Mouse (Mus musculus): Measurements from ENCODE around the gene Crebrf. TPM values are rescaled to one million over a fixed set of nuclear protein-coding genes. Genes with fewer than 3 reads are reported as not detected.

Crebrf gene
- total and polyA plus RNA-seq, 3 experiments = 1.3 to 3.8 TPM; not detected in 1

DNA sequence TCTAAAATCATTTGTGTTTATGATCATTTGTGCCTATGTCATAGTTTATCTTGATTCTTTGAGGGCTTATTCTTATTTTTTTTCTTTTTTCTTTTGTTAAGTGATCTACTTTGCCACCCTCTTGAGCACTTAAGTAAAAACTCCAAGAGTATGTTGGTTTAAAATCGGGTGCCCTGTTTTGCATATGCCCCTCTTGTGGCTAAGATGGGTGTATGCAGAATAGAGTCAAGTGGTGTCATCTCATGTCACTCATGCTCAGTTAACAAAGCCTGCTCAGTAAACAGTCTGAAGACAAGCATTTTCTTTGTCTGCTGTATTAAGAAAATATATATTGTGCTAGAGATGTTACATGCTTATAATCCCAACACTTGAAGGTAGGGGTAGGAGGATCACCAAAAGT is 27.8 kb downstream of the Crebrf start:
- Histone ChIP-seq H3K9me3 (replicated peaks; ENCODE audit: insufficient read depth, low read length) (no peaks in the 10 kb centered on the region), H3K27me3 (ENCODE audit: control insufficient read depth in 1 of 2, insufficient read depth in 2 of 2, low read length in 2 of 2) (no peaks in the 10 kb centered on the region), H3K36me3 (ENCODE audit: control insufficient read depth in 1 of 2, insufficient read depth in 2 of 2, low read length in 2 of 2) (no peaks in the 10 kb centered on the region), H3K4me1 (ENCODE audit: control insufficient read depth in 1 of 2, insufficient read depth in 2 of 2, low read length in 2 of 2) (no peaks in the 10 kb centered on the region), H3K9ac (ENCODE audit: control insufficient read depth, low read depth, low read length, poor library complexity, severe bottlenecking) (no peak overlapping the region), H3K79me2 (ENCODE audit: control insufficient read depth, insufficient read depth, low read length, poor library complexity) (no peaks in the 10 kb centered on the region), H3K4me3 (ENCODE audit: control insufficient read depth in 1 of 2, insufficient read depth in 1 of 2, low read depth in 2 of 2, low read length in 2 of 2) (no peak overlapping the region), H3K27ac (ENCODE audit: control insufficient read depth, low read depth, low read length) (no peak overlapping the region)
- no peak for DNase-seq (ENCODE audit: low read depth, low spot score)
- no peak for TF ChIP-seq TCF12 (IDR thresholded peaks at IDR 0.05; ENCODE audit: low read depth, low read length)
- TF ChIP-seq MYB (IDR thresholded peaks at IDR 0.05; ENCODE audit: low read depth, low read length) = no peak
- no peak for TF ChIP-seq CHD2 (IDR thresholded peaks at IDR 0.05; ENCODE audit: low read length)
- TF ChIP-seq EP300 (IDR thresholded peaks at IDR 0.05; ENCODE audit: low read depth in 1 of 2, low read length in 2 of 2) = no peak
- TF ChIP-seq MYC (IDR thresholded peaks at IDR 0.05; ENCODE audit: low read depth, low read length) = no peak
- TF ChIP-seq ZC3H11A (IDR thresholded peaks at IDR 0.05; ENCODE audit: low read depth, low read length) = no peak
- TF ChIP-seq TBP (IDR thresholded peaks at IDR 0.05; ENCODE audit: low read depth, low read length) = no peak
- no peak for TF ChIP-seq ZKSCAN1 (IDR thresholded peaks at IDR 0.05; ENCODE audit: low read depth, low read length)
- TF ChIP-seq ZMIZ1 (IDR thresholded peaks at IDR 0.05; ENCODE audit: low read depth, low read length) = no peak
- no peak for TF ChIP-seq MAZ (IDR thresholded peaks at IDR 0.05; ENCODE audit: low read depth, low read length)
- no peak for TF ChIP-seq E2F4 (IDR thresholded peaks at IDR 0.05; ENCODE audit: borderline replicate concordance, low read depth, low read length)
- TF ChIP-seq BHLHE40 (IDR thresholded peaks at IDR 0.05; ENCODE audit: borderline replicate concordance, low read depth, low read length) = no peak

- Histone ChIP-seq H3K79me2 (ENCODE audit: control insufficient read depth, insufficient read depth, low read length, poor library complexity) (no peaks in the 10 kb centered on the region), H3K27ac (ENCODE audit: control insufficient read depth, low read depth, low read length) (no peak overlapping the region), H3K9ac (ENCODE audit: control insufficient read depth, low read depth, low read length, poor library complexity, severe bottlenecking) (no peak overlapping the region), H3K4me3 (ENCODE audit: control insufficient read depth in 1 of 2, insufficient read depth in 1 of 2, low read depth in 2 of 2, low read length in 2 of 2) (no peak overlapping the region), H3K27me3 (ENCODE audit: control insufficient read depth in 1 of 2, insufficient read depth in 2 of 2, low read length in 2 of 2) (no peaks in the 10 kb centered on the region), H3K36me3 (ENCODE audit: control insufficient read depth in 1 of 2, insufficient read depth in 2 of 2, low read length in 2 of 2) (peaks cover 0 to 4% of the 10 kb centered on the region in 2 experiments; a peak in 1 of 4 replicates), H3K4me1 (ENCODE audit: control insufficient read depth in 1 of 2, insufficient read depth in 2 of 2, low read length in 2 of 2) (no peaks in the 10 kb centered on the region; a peak in 1 of 4 replicates), H3K9me3 (replicated peaks; ENCODE audit: insufficient read depth, low read length) (no peaks in the 10 kb centered on the region)
- TF ChIP-seq GATA1 (IDR thresholded peaks at IDR 0.05; ENCODE audit: low read depth, low read length) = peak; percentile 37; the same call in 1 of the 2 replicates
- no peak for TF ChIP-seq POLR2AphosphoS5 (IDR thresholded peaks at IDR 0.05; ENCODE audit: borderline replicate concordance, low read depth, low read length)
- peak; percentile 27 for DNase-seq (ENCODE audit: low read depth, low spot score)
These were observed 34.5 kb downstream of the Crebrf start for GRCm38 (mm10) chr17:26749975-26750374.

DNA sequence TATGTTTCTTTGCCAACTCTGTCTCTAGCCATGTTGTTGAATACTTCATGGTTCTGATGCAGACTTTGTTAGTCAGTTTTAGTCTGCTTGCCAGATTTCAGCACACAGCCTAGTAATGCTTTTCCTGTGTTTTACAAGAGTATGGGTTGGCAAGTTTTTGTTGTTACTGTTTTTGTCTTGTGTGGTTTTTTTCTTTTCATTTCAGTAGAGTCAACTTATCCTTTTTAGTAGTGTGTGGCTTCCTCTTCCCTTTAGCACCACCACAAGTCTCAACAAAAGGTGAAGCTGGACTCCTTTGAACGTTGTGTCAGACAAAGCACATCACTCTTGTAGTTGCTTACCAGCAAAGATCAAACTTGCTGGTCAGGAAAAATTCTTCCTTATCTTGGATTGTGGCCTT is 36.8 kb downstream of the Crebrf start:
- TF ChIP-seq NRF1 (IDR thresholded peaks at IDR 0.05; ENCODE audit: insufficient read depth, low read depth, low read length, poor library complexity, severe bottlenecking) = no peak
- no peak for TF ChIP-seq RAD21 (IDR thresholded peaks at IDR 0.05; ENCODE audit: low read depth, low read length)
- TF ChIP-seq JUND (IDR thresholded peaks at IDR 0.05; ENCODE audit: low read depth, low read length) = no peak
- no peak for TF ChIP-seq ZC3H11A (IDR thresholded peaks at IDR 0.05; ENCODE audit: low read depth, low read length)
- TF ChIP-seq ETS1 (IDR thresholded peaks at IDR 0.05; ENCODE audit: low read depth, low read length) = no peak
- no peak for TF ChIP-seq USF1 (IDR thresholded peaks at IDR 0.05; ENCODE audit: low read depth, low read length)
- TF ChIP-seq CHD2 (IDR thresholded peaks at IDR 0.05; ENCODE audit: low read length) = no peak
- no peak for TF ChIP-seq MAX (IDR thresholded peaks at IDR 0.05; ENCODE audit: low read length)
- no peaks in the 10 kb centered on the region; a peak in 1 of 4 replicates for H3K4me1 ChIP-seq (ENCODE audit: control insufficient read depth in 1 of 2, insufficient read depth in 2 of 2, low read length in 2 of 2)
- H3K36me3 ChIP-seq (ENCODE audit: control insufficient read depth in 1 of 2, insufficient read depth in 2 of 2, low read length in 2 of 2) = peaks cover 0 to 4% of the 10 kb centered on the region in 2 experiments; a peak in 1 of 4 replicates
- H3K27me3 ChIP-seq (ENCODE audit: control insufficient read depth in 1 of 2, insufficient read depth in 2 of 2, low read length in 2 of 2) = no peaks in the 10 kb centered on the region
- no peak overlapping the region for H3K9ac ChIP-seq (ENCODE audit: control insufficient read depth, low read depth, low read length, poor library complexity, severe bottlenecking)
- H3K27ac ChIP-seq (ENCODE audit: control insufficient read depth, low read depth, low read length) = no peak overlapping the region
- DNase-seq (ENCODE audit: low read depth, low spot score) = no peak
- H3K79me2 ChIP-seq (ENCODE audit: control insufficient read depth, insufficient read depth, low read length, poor library complexity) = no peaks in the 10 kb centered on the region
- no peaks in the 10 kb centered on the region for H3K9me3 ChIP-seq (replicated peaks; ENCODE audit: insufficient read depth, low read length)
- H3K4me3 ChIP-seq (ENCODE audit: control insufficient read depth in 1 of 2, insufficient read depth in 1 of 2, low read depth in 2 of 2, low read length in 2 of 2) = no peak overlapping the region

All from MEL (cell line).